Mouse (Mus musculus) intestine, embryonic 15.5 days (tissue): Measurements from ENCODE around the gene Hist1h2bg. TPM values are rescaled to one million over a fixed set of nuclear protein-coding genes. Genes with fewer than 3 reads are reported as not detected.
A peak's percentile ranks its signal among the peaks of the same experiment; 100 is the strongest.
"Not testable (repeated sequence)": the region's sequence is repeated elsewhere in the genome, so short reads cannot be mapped to it uniquely, and the experiment has no call there.

Experiments used
- ATAC-seq: fragments of 200-750 bp; cut with Nextera tagmentation; 2 replicates; pipeline ENCODE4 v1.8.0; 2017; ENCODE audit warnings: moderate TSS enrichment, moderate library complexity
- H3K27ac ChIP-seq: fragments of 300-500 bp; sonication (generic); 2 replicates; pipeline ENCODE4 v1.5.1; 2015; ENCODE audit warnings: mild to moderate bottlenecking, inconsistent platforms
- H3K27me3 ChIP-seq: fragments of 300-500 bp; sonication (generic); replicated peaks from 2 replicates; pipeline ENCODE4 v1.6.1; 2015; ENCODE audit warnings: inconsistent platforms
- H3K36me3 ChIP-seq: fragments of 300-500 bp; sonication (generic); 2 replicates; pipeline ENCODE4 v1.6.1; 2015; ENCODE audit warnings: inconsistent platforms
- H3K4me1 ChIP-seq: fragments of 300-500 bp; sonication (generic); replicated peaks from 2 replicates; pipeline ENCODE4 v1.6.1; 2015; ENCODE audit warnings: inconsistent platforms
- H3K4me2 ChIP-seq: fragments of 300-500 bp; sonication (generic); replicated peaks from 2 replicates; pipeline ENCODE4 v1.6.1; 2015; ENCODE audit warnings: mild to moderate bottlenecking, inconsistent platforms
- H3K4me3 ChIP-seq: fragments of 300-500 bp; sonication (generic); replicated peaks from 2 replicates; pipeline ENCODE4 v1.5.1; 2015; ENCODE audit warnings: inconsistent platforms
- H3K9ac ChIP-seq: fragments of 300-500 bp; sonication (generic); 2 replicates; pipeline ENCODE4 v1.6.1; 2015; ENCODE audit warnings: inconsistent platforms
- H3K9me3 ChIP-seq: fragments of 300-500 bp; sonication (generic); 2 replicates; pipeline ENCODE4 v1.6.1; 2016; ENCODE audit warnings: inconsistent platforms
- WGBS: fragments of 180-500 bp; shearing (Covaris S2); methylation state at CpG from one replicate; pipeline ENCODE4 v1.1.7; 2015; 5-methylcytosine and 5-hydroxymethylcytosine counted together
- polyA plus RNA-seq: library from polyadenylated mRNA; unstranded; fragments of >200 nt; fragmentation: Nextera tagmentation; extraction: Ambion mirVana; gene quantifications from 2 replicates; pipeline ENCODE4 v1.2.1, GENCODE M21; 2015

The Hist1h2bg gene
- polyA plus RNA-seq, 1 experiment from 2014 or later = 7.1 TPM

DNA sequence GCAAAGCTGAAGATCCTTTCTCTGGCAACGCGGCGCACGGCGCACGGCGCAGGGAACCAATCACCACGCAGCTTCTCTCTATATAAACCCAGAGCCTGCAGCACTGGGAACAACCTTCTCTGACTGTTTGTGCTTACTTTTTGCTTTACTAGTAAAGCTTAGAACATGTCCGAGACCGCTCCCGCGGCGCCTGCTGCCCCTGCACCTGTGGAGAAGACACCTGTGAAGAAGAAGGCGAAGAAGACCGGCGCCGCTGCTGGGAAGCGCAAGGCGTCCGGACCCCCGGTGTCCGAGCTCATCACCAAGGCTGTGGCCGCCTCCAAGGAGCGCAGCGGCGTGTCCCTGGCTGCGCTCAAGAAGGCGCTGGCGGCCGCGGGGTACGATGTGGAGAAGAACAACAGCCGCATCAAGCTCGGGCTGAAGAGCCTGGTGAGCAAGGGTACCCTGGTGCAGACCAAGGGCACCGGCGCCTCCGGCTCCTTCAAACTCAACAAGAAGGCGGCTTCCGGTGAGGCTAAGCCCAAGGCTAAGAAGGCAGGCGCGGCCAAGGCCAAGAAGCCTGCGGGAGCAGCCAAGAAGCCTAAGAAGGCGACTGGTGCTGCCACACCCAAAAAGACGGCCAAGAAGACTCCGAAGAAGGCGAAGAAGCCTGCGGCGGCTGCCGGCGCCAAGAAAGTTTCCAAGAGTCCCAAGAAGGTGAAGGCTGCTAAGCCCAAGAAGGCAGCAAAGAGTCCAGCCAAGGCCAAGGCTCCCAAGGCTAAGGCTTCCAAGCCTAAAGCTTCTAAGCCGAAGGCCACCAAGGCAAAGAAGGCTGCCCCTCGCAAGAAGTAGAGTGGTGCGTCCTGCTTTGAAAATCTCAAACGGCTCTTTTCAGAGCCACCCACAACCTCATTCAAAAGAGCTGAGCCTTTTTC, 16.0 kb upstream of the Hist1h2bg start:
- Histone ChIP-seq H3K4me1 (peaks cover 3% of the 10 kb centered on the region), H3K27me3 (no peaks in the 10 kb centered on the region), H3K9ac (peak overlapping the region; percentile 87), H3K36me3 (no peaks in the 10 kb centered on the region), H3K27ac (peak overlapping the region; percentile 98), H3K9me3 (no peaks in the 10 kb centered on the region), H3K4me2 (peak overlapping the region; percentile 88), H3K4me3 (peak overlapping the region; percentile 56)
- WGBS = under 1% methylated on average over 54 of the region's 54 CpGs
- ATAC-seq = peak; percentile 86

DNA sequence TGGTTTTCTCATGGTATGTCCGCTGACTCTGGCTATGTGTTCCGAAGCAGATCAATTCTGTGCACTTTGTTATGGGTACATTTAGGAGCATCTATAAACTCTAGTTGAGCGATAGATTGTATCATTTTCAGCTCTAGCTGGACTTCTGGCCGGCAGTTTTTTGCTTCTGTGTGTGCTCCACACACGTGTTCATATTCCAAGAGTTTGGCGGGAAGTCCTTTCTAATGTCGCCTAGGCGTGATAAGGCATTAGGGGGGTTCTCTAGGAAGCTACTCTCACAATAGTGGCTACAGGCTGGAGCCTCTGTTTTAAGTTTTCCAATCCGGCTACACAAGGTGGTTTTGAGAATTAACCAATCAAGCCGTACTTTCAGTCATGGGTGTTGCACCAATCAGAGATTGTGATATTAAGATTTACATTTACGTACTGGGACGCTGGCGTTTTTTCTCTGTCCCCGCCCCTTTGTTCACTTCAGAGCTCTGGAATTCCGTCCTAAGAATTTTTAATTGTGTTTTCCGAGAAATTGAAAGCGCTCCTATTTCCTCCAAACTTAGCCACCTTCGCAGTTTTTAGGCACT, 15.3 kb upstream of the Hist1h2bg start:
- no peaks in the 10 kb centered on the region for H3K27me3 ChIP-seq
- WGBS = under 1% methylated on average over 18 of the region's 18 CpGs
- no peaks in the 10 kb centered on the region for H3K9me3 ChIP-seq
- ATAC-seq = peak; percentile 83
- H3K36me3 ChIP-seq = no peaks in the 10 kb centered on the region
- peak overlapping the region; percentile 56 for H3K4me3 ChIP-seq
- peak overlapping the region; percentile 87 for H3K9ac ChIP-seq
- H3K27ac ChIP-seq = peak overlapping the region; percentile 98
- H3K4me2 ChIP-seq = peak overlapping the region; percentile 88
- peaks cover 3% of the 10 kb centered on the region for H3K4me1 ChIP-seq

DNA sequence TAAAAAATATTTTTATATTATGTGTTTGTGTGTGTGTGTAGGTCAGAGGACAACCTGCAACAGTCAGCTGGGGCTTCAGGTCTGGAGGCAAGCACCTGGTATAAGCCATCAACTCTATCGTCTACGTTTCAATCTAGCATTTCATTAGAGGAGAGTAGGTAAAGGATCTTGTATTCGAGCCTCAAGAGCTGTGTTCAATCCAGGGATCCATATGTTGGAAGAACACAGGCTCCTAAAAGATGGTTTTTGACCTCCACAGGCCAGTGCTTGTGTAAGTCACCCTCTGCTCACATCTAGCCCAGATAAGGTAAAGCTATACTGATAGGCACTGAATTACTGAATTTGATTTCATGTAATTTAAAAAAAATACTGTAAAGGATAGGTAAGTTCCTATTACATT, 14.3 kb upstream of the Hist1h2bg start:
- peak overlapping the region; percentile 42; the same call in 1 of the 2 replicates for H3K27ac ChIP-seq
- WGBS = 65% methylated on average over 3 of the region's 3 CpGs

DNA sequence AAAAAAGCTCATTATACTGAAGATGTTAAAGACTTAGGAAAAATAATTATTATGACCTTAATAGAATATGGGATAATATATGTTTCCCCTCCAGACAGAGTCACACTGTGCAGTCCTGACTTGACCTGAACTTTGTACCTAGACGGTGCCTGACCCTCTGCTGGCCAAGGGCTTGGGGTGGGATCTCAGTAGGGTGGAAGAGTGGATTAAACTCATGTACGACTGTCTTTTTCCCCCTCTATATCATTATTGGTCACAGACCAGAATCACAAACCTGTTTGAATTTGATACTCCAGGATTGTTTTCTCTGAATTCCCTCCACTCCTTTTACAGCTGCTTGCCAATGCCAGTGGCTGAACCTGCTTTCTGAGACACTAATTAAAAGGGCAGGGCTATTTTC, 10.5 kb upstream of the Hist1h2bg start:
- WGBS = 18% methylated on average over 2 of the region's 2 CpGs
- H3K4me1 ChIP-seq, H3K27me3 ChIP-seq, H3K9me3 ChIP-seq, H3K9ac ChIP-seq, H3K4me2 ChIP-seq, H3K4me3 ChIP-seq, H3K27ac ChIP-seq, H3K36me3 ChIP-seq, ATAC-seq: not testable (repeated sequence)

More for the DNA sequence above, 14.3 kb upstream of the Hist1h2bg start:
- H3K36me3 ChIP-seq = no peaks in the 10 kb centered on the region
- H3K4me3 ChIP-seq = no peak overlapping the region
- H3K4me1 ChIP-seq = peaks cover 3% of the 10 kb centered on the region
- peak overlapping the region; percentile 26; the same call in 1 of the 2 replicates for H3K4me2 ChIP-seq
- no peak for ATAC-seq
- H3K9me3 ChIP-seq = no peaks in the 10 kb centered on the region
- peak overlapping the region; percentile 4; the same call in 1 of the 2 replicates for H3K9ac ChIP-seq
- H3K27me3 ChIP-seq = no peaks in the 10 kb centered on the region

DNA sequence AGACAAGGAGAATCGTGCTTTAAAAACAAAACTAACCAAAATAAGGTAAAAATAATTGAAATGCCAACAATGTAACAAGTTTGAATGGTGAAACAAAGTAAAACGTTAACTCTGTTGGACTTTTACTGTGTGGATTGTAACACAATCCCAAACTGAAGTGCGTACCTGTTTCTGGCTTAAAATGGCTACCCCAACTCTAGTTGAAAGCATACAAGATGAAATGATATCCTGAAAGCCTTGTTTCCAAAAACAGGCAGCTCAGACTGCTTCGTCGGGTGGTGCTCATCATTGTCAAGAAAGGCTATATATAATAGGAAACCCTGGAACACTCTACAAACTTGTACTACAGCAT, 9.7 kb upstream of the Hist1h2bg start:
- H3K9me3 ChIP-seq, H3K36me3 ChIP-seq, H3K27me3 ChIP-seq, H3K4me1 ChIP-seq, ATAC-seq: not testable (repeated sequence)
- H3K27ac ChIP-seq = peak overlapping the region; percentile 93
- peak overlapping the region; percentile 51 for H3K4me2 ChIP-seq
- 0% methylated on average over 2 of the region's 5 CpGs for WGBS
- 0 out of 2 replicates have a peak overlapping the region, but pooled peaks have one; percentile 49 for H3K9ac ChIP-seq
- H3K4me3 ChIP-seq = peak overlapping the region; percentile 42

DNA sequence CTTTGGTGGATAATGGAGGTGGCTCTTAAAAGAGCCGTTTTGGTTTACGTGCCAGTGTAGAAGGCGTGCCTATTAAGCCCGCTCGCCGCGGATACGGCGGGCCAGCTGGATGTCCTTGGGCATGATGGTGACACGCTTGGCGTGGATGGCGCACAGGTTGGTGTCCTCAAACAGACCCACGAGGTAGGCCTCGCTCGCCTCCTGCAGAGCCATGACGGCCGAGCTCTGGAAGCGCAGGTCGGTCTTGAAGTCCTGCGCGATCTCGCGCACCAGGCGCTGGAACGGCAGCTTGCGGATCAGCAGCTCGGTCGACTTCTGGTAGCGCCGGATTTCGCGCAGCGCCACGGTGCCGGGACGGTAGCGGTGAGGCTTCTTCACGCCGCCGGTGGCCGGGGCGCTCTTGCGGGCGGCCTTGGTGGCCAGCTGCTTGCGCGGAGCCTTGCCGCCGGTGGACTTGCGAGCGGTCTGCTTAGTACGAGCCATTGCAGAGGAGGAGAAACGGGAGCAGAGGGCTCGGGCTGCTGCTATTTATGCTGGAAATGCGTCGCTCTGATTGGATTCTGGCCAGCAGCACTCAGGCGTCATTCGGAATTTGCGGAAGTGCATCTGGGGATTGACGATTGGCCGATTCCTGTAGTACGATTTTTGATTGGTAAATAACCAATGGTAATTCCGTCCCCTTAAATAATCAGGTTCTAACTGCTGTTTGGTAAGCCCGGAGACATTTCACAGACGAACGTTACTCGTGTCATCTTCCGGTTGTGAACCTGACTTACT, 9.1 kb upstream of the Hist1h2bg start, which contains the start of gene Hist1h3e:
TSS of gene Hist1h3e (minus strand) at position 487 of the 777 bp plus-strand sequence.
- H3K36me3 ChIP-seq, H3K27me3 ChIP-seq, H3K4me1 ChIP-seq, H3K9me3 ChIP-seq: not testable (repeated sequence)
- peak within 1 kb of the TSS; percentile 49 for H3K9ac ChIP-seq
- H3K4me3 ChIP-seq = peak within 1 kb of the TSS; percentile 42
- WGBS = under 1% methylated on average over 43 of the region's 67 CpGs
- H3K4me2 ChIP-seq = peak within 1 kb of the TSS; percentile 63
- ATAC-seq = peak; percentile 96
- peak within 1 kb of the TSS; percentile 93 for H3K27ac ChIP-seq

DNA sequence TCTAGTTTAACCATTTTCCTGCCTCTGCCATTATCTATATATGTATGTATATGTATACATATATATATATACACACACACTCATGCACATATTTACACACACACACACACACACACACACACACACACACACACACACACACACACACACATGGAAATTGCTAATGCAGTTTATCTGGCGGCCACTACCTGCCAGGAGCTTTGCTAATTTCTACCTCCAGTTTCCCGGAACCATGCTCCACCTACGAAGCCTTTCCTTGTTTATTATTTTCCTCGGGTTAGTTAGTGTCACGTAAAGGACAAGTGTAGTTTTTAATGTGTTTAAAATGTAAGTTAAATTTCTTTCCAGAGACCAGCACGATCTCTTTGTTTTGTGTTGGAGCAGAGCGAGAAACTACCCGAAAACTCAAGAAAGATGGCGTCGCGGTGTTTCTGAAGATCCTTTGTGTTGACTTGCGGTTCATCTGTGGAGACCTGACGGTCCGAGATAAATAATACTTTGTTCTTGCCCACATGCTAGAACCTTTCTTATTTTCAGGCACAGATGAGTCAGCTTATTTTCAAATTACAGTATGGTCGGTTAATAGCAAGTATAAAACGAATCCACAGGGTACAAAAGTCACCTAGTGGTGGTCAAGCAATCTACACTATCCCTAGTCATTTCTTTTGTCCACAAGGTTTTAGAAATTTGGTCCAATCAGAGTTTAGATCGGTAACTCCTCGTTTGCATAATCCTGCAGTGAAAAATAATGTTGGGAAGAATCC, 8.3 kb upstream of the Hist1h2bg start:
- Histone ChIP-seq H3K9ac (peak overlapping the region; percentile 36; the same call in 1 of the 2 replicates), H3K9me3 (no peaks in the 10 kb centered on the region), H3K4me3 (peak overlapping the region; percentile 42), H3K4me2 (peak overlapping the region; percentile 63), H3K27ac (peak overlapping the region; percentile 93), H3K4me1 (no peaks in the 10 kb centered on the region), H3K27me3 (no peaks in the 10 kb centered on the region), H3K36me3 (no peaks in the 10 kb centered on the region)
- ATAC-seq = peak; percentile 64
- 2% methylated on average over 18 of the region's 18 CpGs for WGBS

DNA sequence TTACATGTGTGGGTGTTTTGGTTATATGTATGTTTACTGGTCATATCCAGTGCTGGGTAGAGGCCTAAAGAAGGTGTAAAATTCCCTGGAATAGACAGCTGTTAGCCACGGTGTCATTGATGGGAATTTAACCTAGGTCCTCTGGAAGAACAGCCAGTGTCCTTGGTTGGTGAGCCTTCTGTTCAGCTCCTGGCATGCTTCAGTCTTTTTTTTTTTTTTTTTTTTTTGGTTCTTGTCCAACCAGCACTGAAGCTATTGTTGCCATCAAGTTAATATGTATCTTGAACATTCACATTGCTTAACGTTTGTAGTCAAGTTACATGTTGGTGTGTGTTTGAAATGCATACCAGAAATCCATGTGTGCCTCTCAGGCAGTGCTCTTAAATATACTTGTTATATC, 6.7 kb upstream of the Hist1h2bg start:
- no peak for ATAC-seq
- H3K27ac ChIP-seq = no peak overlapping the region
- H3K4me2 ChIP-seq = no peak overlapping the region
- 83% methylated on average over 2 of the region's 2 CpGs for WGBS
- no peaks in the 10 kb centered on the region for H3K36me3 ChIP-seq
- no peaks in the 10 kb centered on the region for H3K4me1 ChIP-seq
- H3K9ac ChIP-seq = no peak overlapping the region
- no peak overlapping the region for H3K4me3 ChIP-seq
- H3K27me3 ChIP-seq = no peaks in the 10 kb centered on the region
- no peaks in the 10 kb centered on the region for H3K9me3 ChIP-seq

DNA sequence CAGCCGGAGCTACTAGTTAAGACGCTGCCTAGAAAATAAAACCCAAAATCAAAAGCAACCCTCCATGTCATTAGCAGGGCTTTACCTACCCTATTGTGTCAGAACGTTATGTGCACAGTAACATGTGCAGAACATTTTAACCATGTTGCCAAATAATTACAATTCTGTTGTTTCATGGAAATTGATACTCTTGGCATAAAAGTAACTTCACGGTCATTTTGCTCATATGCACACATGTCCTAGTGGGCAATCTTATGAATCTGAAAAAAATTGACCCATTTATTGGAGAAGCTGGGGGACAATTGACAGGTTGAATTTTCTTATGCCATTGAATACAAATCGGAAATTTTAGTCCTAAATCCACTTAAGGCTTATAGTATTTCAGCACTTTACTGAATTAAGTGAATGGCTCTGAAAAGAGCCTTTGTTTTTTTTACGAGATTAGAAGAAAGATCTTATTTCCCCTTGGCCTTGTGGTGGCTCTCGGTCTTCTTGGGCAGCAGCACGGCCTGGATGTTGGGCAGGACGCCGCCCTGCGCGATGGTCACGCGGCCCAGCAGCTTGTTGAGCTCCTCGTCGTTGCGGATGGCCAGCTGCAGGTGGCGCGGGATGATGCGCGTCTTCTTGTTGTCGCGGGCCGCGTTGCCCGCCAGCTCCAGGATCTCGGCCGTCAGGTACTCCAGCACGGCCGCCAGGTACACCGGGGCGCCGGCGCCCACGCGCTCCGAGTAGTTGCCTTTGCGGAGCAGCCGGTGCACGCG, 755 bp upstream of the Hist1h2bg start:
- not testable (repeated sequence) for H3K9ac ChIP-seq, H3K4me1 ChIP-seq, ATAC-seq, H3K27me3 ChIP-seq, H3K36me3 ChIP-seq, H3K9me3 ChIP-seq
- Histone ChIP-seq H3K4me2 (peak overlapping the region; percentile 66), H3K4me3 (peak overlapping the region; percentile 37), H3K27ac (peak overlapping the region; percentile 94)
- WGBS = 3% methylated on average over 27 of the region's 41 CpGs

DNA sequence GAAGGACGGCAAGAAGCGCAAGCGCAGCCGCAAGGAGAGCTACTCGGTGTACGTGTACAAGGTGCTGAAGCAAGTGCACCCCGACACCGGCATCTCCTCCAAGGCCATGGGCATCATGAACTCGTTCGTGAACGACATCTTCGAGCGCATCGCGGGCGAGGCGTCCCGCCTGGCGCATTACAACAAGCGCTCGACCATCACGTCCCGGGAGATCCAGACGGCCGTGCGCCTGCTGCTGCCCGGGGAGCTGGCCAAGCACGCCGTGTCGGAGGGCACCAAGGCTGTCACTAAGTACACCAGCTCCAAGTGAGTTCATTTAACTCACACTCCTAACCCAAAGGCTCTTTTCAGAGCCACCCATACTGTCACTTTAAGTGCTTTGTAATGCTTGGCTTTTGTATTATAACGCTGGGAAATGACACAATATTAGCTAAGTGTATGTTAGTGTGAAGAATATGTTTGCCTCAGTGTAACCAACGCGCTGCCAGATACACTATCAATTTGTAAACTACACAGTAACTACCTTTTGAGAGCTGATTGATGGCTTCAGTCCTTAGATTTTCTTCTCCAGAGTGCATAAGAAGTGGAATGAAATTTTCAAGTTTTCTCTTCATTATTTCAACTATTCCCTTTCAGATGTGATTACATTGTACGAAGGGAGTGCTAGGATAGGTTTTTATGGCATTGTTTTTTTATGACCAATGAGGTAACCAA, 465 bp downstream of the Hist1h2bg start:
- Histone ChIP-seq H3K27ac (peak overlapping the region; percentile 93), H3K4me3 (peak overlapping the region; percentile 42), H3K9ac (peak overlapping the region; percentile 56), H3K4me2 (peak overlapping the region; percentile 66)
- H3K36me3 ChIP-seq, H3K27me3 ChIP-seq, ATAC-seq, H3K9me3 ChIP-seq, H3K4me1 ChIP-seq: not testable (repeated sequence)
- WGBS = under 1% methylated on average over 18 of the region's 34 CpGs
